Mouse (Mus musculus): ENCODE measurements at regions not wholly inside any gene's neighbourhood (a gene's known extent, or its start where the extent isn't known, plus 50 kb on each side); places are given as distances from the start of the nearest gene placed in this dataset.

DNA sequence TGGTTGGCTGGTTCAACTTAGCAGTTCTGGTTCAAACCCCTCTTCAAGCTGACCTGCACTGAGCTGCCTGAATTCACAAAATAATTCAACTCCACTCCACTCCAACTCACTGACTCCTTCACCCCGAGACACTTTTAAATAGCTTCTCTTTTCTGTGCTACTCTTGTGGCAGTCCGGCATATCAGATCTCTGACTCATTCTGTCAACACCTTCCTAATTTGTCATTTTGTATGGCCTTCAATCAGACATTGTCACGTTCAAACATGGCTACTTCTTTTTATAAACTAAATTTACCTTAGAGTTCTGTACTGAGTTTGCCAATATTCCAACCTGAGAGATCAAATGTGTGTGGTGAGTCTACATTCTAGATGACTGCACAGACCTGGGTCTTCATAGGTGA, 579.1 kb downstream of the Slitrk1 start:
- no peak for DNase-seq

DNA sequence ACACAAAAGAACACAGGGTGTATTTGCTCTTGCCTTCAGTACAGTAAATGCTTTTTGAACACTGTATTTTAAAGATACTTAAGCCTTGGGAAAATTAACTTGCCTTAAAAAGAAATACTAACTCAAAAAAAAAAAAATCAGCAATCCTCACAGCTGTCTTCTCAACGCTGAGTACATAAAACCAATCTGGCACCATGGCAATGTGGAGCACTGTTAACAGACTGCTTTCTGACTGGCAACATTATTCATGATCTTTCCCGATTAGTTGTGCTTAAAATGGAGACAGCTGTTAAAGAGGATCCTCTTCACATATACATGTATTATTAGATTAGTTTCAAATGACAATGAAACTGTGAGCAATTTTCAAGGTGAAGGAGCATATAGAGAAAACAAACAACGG, 587.5 kb downstream of the Slitrk1 start:
- no peak for DNase-seq

DNA sequence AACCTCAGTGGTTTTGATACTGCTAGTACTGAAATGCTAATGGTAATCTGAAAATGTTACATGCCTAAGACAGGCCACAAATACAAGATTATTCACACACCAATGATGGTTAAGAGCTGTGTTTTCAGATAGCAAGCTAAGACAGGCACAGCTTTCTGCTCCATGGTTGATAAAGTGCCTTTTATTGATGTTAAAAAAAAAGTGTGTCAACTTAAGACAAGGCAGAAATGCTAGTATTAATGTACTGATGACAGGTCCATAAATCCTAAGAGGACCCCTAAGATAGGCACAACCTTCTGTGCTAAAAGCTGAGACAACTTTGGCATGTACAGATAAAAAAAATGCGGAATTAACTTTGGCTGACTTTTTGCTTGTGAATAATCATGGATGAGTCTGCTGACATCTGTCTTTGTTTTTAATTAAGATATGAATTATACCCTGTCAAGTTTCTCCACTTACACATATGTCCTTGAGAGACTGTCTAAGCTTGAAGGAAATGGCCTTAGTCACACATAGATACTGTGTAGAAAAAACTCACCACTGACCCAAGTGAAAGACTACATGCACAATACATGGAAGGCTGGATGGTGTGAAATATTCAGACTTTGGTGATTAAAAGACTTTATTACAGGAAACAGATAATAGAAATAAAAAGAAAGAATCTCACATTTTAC, 590.5 kb downstream of the Slitrk1 start:
- no peak for DNase-seq

DNA sequence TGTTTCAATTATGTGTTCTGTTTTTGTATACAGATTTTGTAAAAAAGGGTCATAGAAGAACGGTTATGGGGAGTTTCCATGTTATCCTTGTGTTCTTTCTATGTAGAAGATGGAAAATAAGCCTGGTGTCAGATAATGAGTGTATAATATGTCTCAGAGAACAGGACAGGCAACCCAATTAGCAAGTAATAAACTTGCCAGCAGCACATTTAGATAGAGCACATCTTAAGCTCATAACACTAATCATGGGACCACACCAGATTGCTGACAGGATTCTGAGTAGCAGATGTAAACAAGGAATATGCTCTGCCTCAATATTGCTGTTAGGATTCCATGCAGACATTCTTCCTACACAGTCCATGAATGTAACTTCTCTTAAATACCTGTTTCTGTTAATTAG, 606.3 kb downstream of the Slitrk1 start:
- no peak for DNase-seq

DNA sequence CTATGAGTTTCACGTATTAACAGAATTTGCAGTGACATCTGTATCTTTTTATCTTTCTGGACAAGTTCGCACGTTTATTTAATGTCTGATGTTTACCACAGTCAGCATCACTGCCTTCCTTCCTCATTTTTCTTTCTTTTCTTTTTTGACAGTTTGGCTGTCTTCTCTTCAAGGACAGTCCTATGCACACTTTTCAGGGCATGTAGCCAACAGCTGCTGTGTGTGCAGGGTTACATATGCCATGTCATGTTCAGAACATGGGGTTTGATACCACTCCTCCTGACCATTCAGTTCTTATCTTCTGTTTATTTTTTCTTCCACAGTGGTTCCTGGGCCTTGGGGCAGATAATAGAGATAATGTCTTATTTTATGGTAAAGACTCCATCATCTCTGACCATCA, 634.3 kb downstream of the Slitrk1 start:
- no peak for DNase-seq

DNA sequence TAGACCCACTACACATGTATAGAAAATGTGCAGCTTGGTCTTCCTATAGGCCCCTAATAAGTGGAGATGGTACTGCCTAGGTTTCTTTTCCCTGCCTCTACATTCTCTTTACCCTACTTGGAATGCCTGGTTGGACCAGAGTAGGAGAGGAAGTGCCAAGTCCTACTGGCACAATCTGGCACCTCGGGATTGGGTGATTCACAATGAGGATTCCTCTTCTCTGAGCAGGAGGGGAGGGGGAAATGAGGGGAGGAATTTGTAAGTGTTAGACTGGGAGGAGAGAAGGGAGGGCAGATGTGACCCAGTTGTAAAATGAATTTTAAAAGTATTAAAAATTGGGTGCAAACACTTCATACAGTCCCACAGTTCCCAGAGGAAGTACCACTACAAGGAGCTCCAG, 652.9 kb downstream of the Slitrk1 start:
- DNase-seq = no peak

DNA sequence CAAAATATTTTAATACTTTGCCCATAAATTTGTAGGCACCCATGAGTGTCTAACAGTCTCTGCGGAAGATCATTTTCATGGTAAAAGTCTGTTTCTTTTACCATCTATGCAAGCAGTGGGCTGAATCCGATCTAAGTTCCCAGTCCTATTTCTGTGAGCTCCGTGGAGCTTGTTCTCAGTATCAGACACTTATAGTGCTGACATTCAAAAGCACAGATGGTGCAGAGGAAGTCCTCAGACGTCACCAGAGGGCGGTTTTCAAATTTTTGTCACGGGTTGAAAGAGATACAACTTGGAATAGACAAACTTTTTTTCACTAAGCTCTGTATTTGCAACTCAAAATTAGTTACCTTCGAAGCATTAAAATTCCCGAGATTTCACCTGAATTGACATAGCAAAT, 666.6 kb downstream of the Slitrk1 start:
- DNase-seq = no peak

DNA sequence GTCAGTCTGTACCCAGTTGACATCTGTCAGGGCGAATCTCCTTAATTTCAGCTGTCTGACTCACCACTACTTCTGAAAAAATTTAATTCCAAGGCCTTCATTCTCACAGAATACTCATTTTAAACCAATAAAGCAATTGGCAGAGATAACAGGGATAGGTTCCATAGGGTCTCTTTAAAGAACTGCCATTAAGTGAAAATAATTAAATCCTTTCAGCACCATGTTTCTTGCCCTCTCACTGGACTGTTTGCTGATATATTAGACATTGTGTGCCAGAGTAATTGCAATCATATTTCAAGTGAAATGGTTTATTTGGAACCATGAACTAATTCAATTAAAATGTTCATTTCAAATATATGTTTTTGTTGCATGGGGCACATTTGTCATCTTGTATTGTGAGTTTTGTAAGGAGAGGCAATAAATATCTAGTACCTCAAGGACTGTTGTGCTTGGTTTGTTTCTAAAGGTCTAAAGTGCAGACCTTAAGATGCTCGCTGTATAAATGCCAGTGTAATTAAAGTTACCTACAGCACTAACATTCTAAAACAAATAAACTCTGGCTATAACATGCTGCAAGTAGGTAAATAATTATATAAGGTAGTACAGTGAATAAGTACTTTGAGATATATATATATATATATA, 688.4 kb downstream of the Slitrk1 start:
- DNase-seq = no peak

DNA sequence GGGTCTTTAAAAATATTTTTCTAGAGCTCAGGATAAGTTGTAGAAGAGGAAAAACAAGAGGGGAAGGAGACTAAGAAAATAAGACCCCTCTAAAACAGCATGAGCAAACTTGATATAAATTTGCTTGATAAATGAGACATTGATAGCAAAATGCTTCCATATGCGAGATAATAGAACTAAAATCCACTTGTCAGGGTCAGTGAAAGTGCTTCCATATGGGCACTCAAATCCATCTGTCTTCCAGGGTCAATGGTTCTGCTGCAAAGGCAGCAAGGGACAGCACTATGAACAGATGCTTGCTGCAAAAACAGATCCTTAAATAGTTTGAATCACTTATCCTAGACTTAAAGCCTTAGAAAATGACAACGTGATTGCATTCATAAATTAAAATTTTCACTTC, 704.7 kb downstream of the Slitrk1 start:
- no peak for DNase-seq

DNA sequence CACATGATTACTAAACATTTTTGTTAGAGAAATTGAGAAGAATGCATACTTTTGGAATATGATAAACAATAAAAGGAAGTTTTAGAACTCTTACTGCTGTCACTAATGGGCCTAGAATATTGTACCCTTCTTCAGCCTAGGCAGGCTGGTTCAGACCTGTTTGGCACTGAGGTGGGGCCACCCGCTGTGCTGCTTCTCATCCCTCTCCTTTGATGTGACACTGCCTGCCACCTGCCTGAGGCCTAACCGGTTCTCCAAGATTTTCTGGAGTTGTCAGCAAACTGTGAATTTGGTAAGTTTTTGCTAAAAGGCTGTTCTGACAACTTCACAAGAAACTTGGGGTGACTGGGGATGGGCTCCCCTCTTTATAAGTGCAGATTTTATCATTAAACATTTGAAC, 714.8 kb downstream of the Slitrk1 start:
- no peak for DNase-seq

DNA sequence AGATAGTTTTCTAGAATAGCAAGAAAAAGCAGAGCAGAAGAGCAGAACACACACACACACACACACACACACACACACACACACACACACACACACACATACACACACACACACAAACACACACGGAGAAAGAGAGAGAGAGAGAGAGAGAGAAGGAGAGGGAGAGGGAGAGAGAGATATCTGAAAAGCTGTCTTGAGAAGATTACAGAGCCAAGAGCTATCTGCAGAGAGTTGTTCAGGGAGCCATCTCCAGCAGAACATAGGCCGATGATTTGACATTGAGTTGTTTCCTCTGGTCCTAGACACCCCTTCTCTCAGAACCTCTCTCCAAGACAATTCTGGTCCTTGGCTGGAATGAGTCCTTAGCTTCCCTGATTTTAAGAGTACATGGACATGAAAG, 733.0 kb downstream of the Slitrk1 start:
- no peak for DNase-seq

DNA sequence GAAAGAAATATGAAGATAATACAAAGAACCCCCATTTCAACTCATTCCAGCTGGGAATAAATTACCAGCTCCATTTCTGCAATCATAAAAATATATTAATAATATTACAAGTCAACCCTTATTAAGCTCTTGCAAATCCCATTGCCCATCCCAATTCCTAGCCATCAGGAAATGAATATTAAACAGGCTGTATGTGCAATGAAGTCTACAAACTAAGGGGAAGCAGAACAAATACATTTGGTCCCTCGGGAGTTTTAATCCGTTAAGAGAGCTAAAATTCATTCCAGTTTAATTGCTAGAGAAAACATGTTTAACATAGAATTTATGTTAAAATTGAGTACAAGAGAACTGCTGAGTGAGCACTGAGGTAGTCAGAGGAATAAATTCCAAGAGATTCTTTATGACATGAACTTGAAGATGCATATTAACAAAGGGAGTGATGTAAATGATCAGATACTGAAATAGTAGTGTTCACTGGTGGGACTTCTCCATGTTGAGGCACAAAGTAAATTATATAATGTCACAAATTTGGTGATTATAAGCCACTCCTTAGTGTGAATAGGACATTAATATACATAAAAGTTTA, 738.6 kb downstream of the Slitrk1 start:
- DNase-seq = no peak

DNA sequence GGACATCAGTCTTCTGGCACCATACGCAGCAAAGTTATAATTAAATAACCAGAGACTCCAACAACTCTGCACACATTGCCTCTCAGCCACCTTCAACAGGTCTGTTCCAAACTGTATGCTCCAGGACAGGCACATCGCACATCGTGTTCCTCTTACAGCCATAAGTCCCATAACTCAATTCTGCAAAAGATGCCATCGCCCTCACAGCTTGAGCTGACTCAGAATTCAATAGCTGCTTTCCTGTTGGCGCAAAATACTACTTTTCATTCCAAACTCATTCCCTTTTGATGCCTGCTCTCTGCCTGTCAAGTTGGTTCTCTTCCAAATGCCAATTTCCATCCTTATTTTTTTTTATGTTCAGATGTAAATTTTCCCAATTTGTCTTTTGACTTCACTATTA, 761.0 kb downstream of the Slitrk1 start:
- DNase-seq = no peak

DNA sequence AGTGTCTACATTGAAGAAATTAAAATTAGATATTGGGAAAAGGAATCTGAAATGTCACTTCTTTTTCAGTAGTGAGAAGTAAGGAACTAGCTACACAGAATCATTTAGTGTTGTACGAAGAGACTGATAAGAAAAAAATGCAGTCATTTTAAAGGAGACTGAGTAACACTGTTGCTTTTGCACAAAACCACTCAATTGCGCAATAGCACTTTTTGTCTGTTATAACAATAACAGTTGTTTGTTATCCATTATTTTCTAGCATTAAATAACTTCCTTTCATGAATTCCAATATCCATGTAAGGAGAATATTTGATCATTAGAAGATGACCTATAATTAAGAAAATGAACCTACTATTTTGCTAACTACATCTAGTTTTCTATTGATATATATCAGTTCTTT, 790.8 kb downstream of the Slitrk1 start:
- no peak for DNase-seq

DNA sequence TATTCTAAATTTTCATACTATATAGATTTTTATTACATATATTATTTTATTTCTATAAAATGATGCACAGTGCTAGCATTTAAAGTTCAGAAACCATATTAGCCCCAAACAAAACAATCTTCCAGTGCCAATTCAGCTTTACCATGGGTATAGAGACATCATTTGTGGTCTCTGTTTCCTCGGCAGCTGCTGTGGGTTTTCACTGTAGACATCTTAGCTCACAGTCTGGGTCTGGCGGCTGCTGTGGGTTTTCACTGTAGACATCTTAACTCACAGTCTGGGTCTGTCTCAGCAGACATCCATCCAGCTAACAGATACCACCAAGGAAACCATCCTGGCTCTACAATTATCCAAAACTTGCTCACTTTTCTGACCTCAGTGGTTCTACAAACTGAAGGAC, 808.9 kb downstream of the Slitrk1 start:
- DNase-seq = no peak

DNA sequence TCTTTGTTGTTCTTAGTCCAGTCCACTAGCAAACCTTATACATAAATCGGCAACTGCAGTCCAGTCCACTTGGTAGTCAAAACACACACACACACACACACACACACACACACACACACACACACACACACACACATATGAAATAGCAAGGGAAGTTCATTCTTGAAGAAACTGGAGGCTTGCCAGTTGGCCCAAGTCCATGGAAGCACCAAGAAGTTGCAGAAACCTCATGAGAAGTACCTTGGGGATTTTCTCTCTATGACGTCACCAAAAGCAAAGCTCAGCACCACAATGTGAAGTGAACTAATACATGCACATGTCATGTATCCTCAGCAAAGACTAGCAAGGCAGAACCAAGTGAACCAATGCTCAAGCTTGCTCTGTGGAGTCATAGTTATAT, 823.0 kb downstream of the Slitrk1 start:
- peak in 1 of 2 experiments; percentile 0 for DNase-seq

DNA sequence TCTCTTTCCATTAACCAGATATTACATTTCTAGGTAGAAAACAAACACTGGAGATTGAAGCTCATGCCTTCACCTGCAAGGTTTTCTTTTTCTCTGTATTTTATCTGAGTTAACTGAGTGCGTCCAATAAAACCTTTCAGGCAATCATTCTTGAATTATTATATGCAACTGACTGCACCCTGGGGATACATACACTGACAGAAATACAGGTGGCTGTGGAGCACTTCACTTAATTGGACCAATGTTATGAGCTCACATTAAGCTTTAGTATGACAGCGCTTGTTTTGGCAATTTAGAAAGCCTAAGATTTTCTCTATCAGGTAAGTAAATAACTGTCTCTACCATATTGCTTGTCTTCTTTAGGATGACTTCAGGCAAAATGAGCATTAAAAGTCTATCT, 864.0 kb downstream of the Slitrk1 start:
- DNase-seq = no peak

DNA sequence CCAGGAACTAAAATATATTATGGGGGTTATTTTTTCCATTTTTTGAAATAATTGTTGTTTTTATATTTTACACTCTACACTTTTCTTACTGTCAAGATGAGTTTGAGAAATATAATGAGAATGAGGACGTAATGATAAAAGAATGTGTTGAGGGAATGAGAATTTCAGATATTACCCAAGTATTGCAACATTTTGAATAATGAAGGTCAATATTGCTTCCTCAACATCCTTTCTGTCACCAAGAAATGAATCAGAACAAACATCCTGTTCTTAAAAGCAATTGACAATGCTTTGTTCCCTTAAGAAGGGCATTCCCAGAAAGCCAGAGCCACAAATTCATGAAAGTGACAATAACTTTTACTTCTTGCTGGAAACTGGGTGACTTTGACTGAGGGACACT, 878.0 kb downstream of the Slitrk1 start:
- DNase-seq = no peak

DNA sequence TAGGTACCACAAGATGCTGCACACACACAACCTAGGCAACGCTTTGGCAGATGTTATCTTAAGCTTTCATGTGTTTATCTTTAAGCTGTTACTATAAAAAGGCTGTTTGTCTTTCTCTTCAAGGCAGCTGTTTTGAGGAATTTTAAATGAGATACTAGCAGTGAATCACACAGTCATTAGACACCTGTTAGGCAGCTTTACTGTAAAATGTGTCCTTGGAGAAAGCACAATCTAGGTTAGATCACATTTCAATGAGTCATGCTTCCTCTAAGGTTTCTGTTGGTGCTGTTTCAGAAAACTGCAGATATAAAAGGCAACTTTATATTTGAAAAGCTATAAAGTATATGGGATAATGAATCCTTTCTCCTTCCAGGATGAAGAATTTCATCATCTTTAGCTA, 879.8 kb downstream of the Slitrk1 start:
- no peak for DNase-seq

DNA sequence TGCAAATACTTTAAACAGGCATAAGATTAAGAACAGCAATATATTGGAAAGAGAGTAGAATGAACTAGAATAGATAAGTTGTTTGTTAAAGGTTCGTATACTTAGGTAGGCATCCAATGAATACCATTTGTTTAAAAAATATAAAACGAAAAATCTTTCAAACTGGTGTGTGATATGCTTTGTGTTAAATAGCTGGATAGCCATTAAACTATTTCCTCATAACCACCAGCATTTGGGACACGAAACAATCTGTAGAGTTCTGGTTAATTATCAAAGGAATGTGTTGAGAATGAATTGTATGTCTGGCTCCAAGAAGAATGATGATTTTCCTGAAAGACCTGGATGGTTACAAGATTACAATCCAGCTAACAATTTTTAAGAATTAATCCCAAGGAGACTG, 891.4 kb downstream of the Slitrk1 start:
- no peak for DNase-seq

DNA sequence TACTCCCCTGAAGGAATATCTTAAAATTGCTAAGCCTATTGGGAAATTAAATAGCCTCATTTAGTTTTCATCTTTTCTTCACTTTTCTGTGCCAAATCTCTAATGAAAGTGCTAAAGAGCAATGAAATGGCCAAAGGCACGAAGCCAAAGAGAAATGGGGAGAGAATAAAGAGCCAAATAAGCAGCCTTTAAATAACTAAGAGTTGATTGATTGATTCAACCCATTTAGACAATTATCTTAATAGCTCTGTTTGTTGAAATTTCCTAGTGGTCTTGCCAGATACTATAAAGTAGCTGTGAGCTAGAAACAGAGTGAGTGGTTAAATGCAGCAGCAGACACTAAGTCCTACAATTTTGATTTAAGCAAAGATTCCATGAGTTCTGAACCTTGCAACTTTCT, 891.9 kb downstream of the Slitrk1 start:
- no peak for DNase-seq

DNA sequence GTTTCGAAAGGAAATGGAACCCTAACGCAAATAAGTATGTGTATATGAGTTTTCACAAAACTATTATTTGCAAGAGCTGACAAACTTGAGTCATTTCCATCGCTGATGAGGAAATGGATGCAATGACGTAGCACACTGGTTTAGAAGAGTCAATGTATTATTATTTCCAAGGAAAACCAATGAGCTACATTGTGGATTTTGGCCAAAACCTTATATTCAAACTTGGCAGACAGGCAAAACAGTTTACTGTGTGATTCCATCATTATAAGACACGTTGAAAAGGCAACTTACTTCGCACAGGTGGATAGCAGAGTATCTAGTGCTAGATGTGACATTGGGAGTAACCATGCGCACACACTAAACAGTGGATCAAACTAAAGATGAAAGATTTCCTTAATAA, 892.6 kb downstream of the Slitrk1 start:
- no peak for DNase-seq

DNA sequence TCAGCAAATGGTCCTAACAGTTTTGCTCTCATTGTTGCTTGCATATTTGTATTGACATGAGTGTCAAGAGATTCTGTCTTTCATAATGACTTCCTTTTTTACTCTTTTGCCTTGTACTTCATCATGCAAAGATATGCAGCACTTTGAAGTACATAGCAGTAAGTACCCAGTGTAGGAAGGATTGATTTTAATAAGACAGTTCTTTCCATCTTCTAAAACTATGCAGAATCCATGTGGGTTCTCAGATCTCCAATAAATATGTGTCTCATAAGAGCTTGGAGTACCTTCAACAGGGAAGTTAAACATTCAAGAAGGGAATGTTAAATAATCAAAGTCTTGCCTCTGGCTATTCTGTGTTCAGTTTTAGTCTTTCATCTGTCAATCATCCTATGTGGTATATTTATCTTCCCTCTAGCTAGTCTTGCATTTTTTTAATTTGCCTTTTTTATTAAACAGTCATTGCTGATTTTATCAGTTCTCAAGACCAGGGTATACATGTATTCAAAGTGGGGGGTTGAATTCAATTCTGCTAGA, 926.1 kb downstream of the Slitrk1 start:
- DNase-seq = no peak

DNA sequence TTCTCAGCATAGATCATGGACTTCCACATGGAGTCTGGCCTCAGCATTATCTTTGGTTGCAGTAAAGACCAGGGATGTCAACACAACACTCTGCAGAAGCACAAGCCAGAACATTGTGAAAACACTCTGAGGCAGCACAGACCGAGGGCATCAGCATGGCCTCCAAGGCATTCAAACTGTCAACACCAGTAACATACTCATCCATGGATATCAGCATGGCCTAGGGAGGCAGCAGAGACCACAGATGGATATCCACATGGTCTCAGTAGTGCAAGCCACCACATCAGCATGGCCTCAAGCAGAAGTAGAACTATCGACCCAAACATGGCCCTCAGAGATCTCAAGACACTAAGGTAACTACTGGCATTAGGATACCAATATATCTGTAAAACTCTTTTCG, 935.8 kb downstream of the Slitrk1 start:
- no peak for DNase-seq
